ENCODE assay signal across 24 mouse cellular contexts in the genomic region with DNA sequence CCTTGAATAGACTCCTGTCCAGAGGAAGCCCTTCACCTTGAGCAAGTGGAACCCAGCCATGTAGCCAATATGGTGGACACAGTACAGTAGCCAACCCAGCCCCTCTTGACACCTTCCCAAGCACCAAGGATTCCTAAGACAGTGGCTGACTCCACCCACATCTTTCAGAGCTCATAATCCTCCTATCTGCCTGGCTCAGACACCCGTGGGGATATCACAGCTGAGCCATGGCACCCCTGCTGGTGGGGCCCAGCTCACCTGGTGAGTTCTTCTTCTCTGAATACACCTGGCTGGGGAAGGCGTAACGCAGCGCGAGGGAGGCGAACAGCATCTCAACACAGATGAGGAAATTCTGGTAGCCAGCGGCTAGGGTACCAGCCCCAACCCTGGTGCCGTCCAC. TPM values are rescaled to one million over a fixed set of nuclear protein-coding genes. Genes with fewer than 3 reads are reported as not detected.
DNase-seq lines count a peak whose midpoint lies in the region; ATAC-seq lines count a peak whose summit lies in the region.
"Had no signal": no experiment of that assay in that cellular context is flagged by ENCODE, and none has a peak within 500 bp of the region (broad histone marks: within the 10 kb centered on the region; RNA-seq: fewer than 3 reads in every experiment).

No protein-coding gene starts in this region.

- peak overlapping the region; percentile 96; the same call in 1 of the 2 replicates for H3K27ac ChIP-seq in heart, embryonic 11.5 days (ENCODE audit: low read depth, low read length)

- no peak for DNase-seq in heart, postnatal 36 days
- peak; percentile 49 to 71 for DNase-seq in spleen, postnatal 4 days (ENCODE audit: low spot score in 2 of 2)
- no peak for DNase-seq in spleen, adult 18-20 months
- DNase-seq in liver: peak; percentile 86
- DNase-seq in layer of hippocampus, postnatal 10 days (ENCODE audit: low spot score in 2 of 2): no peak
- no peak for DNase-seq in ovary, postnatal 14 days (ENCODE audit: low spot score)
- DNase-seq: adrenal gland, postnatal 14 days; B cell, adult 2 months; cerebellum, adult 9-11 months; layer of hippocampus, postnatal 36 days; lung, postnatal 14 days; right cerebral cortex, postnatal 4 days had no signal

- no peaks in the 10 kb centered on the region for H3K9me3 ChIP-seq in heart, embryonic 11.5 days (replicated peaks; ENCODE audit: control insufficient read depth, low read length)
- H3K9me3 ChIP-seq: megakaryocyte, embryonic 14.5 days had no signal

- H3K9ac ChIP-seq in heart, embryonic 11.5 days (ENCODE audit: low read depth, low read length): no peak overlapping the region

- H3K4me1 ChIP-seq in heart, embryonic 11.5 days (ENCODE audit: control insufficient read depth, insufficient read depth, low read length): peaks cover 26% of the 10 kb centered on the region

- no peak for ATAC-seq in heart, embryonic 11.5 days (replicated peaks; ENCODE audit: insufficient number of reproducible peaks, low FRiP score, low TSS enrichment)
- ATAC-seq: forebrain, embryonic 14.5 days; inflammation-experienced regulatory T-cells, adult 6 months; midbrain, embryonic 16.5 days had no signal

- no peaks in the 10 kb centered on the region for H3K27me3 ChIP-seq in heart, embryonic 11.5 days (ENCODE audit: control insufficient read depth, insufficient read depth, low read length)
- H3K27me3 ChIP-seq: megakaryocyte, embryonic 14.5 days had no signal

- H3K4me3 ChIP-seq in heart, embryonic 11.5 days (ENCODE audit: low read depth, low read length): no peak overlapping the region

- 91% methylated on average over 8 of the region's 8 CpGs for WGBS in heart, embryonic 11.5 days (ENCODE audit: insufficient replicate concordance)

- no peak overlapping the region for H3K4me2 ChIP-seq in heart, embryonic 11.5 days

- intact Hi-C loops in heart, postnatal 36 days (cut with DNase I): no loop called here

- 0 out of 2 replicates have a peak, but pooled peaks cover under 1% of the 10 kb centered on the region for H3K36me3 ChIP-seq in heart, embryonic 11.5 days (ENCODE audit: control insufficient read depth, insufficient read depth, low read length)

RNA-seq across cellular contexts. Expression of a gene that starts 13.8 kb away (rescaled TPM):
- polyA plus RNA-seq in heart, embryonic 11.5 days (2014; fragmentation: Nextera tagmentation; extraction: Ambion mirVana): 2.6 and 3.0 TPM in 2 replicates
- total RNA-seq in heart, postnatal 36 days (2021): not detected
- under 1 TPM in 1 of 2 experiments, not detected in 1; 0.85 TPM for total RNA-seq in layer of hippocampus, postnatal 10 days (2021)
- total RNA-seq: granulocyte monocyte progenitor cell, adult 5-6 weeks had no signal
- polyA plus RNA-seq: forebrain, embryonic 14.5 days had no signal

RNA-seq across cellular contexts. Expression of a gene that starts 14.6 kb away (rescaled TPM):
- polyA plus RNA-seq in heart, embryonic 11.5 days (2014; fragmentation: Nextera tagmentation; extraction: Ambion mirVana): 13.5 and 19.1 TPM in 2 replicates
- total RNA-seq in heart, postnatal 36 days (2021): 10 to 100 TPM; 36.9 to 37.7 TPM
- total RNA-seq in layer of hippocampus, postnatal 10 days (2021): 10 to 100 TPM; 10.3 to 10.4 TPM

RNA-seq across cellular contexts. Expression of a gene that starts 20.3 kb away (rescaled TPM):
- not detected in 2 replicates for polyA plus RNA-seq in heart, embryonic 11.5 days (2014; fragmentation: Nextera tagmentation; extraction: Ambion mirVana)
- total RNA-seq in heart, postnatal 36 days (2021): not detected
- total RNA-seq in layer of hippocampus, postnatal 10 days (2021): not detected
- total RNA-seq: adrenal gland, postnatal 14 days; granulocyte monocyte progenitor cell, adult 5-6 weeks; layer of hippocampus, postnatal 36 days; left cerebral cortex, postnatal 25 days; liver, adult 2 months had no signal
- polyA plus RNA-seq: embryonic facial prominence, embryonic 14.5 days; forebrain, embryonic 14.5 days; heart, postnatal 0 days; inflammation-experienced regulatory T-cells, adult 6 months; liver, adult 2 months; midbrain, embryonic 16.5 days; stomach, embryonic 14.5 days; thymus, postnatal 0 days had no signal

RNA-seq across cellular contexts. Expression of a gene that starts 20.8 kb away (rescaled TPM):
- polyA plus RNA-seq in heart, embryonic 11.5 days (2014; fragmentation: Nextera tagmentation; extraction: Ambion mirVana): 49.6 and 50.1 TPM in 2 replicates
- total RNA-seq in heart, postnatal 36 days (2021): 10 to 100 TPM in 1 of 2 experiments, 1 to 10 TPM in 1; 9.5 to 11.8 TPM
- 10 to 100 TPM; 16.1 to 23.2 TPM for total RNA-seq in layer of hippocampus, postnatal 10 days (2021)

RNA-seq across cellular contexts. Expression of a gene that starts 30.4 kb away (rescaled TPM):
- polyA plus RNA-seq in heart, embryonic 11.5 days (2014; fragmentation: Nextera tagmentation; extraction: Ambion mirVana): 21.4 and 26.4 TPM in 2 replicates
- 10 to 100 TPM; 40.4 to 42.7 TPM for total RNA-seq in heart, postnatal 36 days (2021)
- total RNA-seq in layer of hippocampus, postnatal 10 days (2021): 10 to 100 TPM; 91.7 to 93.3 TPM

Comparison
In these comparisons a context has a peak if more than half of its experiments do, and no peak if none do; other contexts are left out.
1. DNase-seq: peak in spleen, postnatal 4 days (2 of 2) and liver (single experiment); none in heart, postnatal 36 days (0 of 2), spleen, adult 18-20 months (0 of 2), layer of hippocampus, postnatal 10 days (0 of 2) and ovary, postnatal 14 days (single experiment).